Mouse (Mus musculus): ENCODE results near the gene Maco1. TPM values are rescaled to one million over a fixed set of nuclear protein-coding genes. Genes with fewer than 3 reads are reported as not detected.
A peak's percentile ranks its signal among the peaks of the same experiment; 100 is the strongest.
"Not testable (repeated sequence)": the region's sequence is repeated elsewhere in the genome, so short reads cannot be mapped to it uniquely, and the experiment has no call there.

Gene Maco1
- polyA plus RNA-seq, 1 experiment = 50.0 TPM

- no peaks in the 10 kb centered on the region for H3K27me3 ChIP-seq (ENCODE audit: control insufficient read depth, insufficient read depth, low read length, poor library complexity, severe bottlenecking)
- H3K9ac ChIP-seq (ENCODE audit: low read depth, poor library complexity, severe bottlenecking) = peak overlapping the region; percentile 98
- no peak overlapping the region for H3K27ac ChIP-seq (ENCODE audit: insufficient read depth, low read length)
- 0 out of 2 replicates have a peak, but pooled peaks cover 3% of the 10 kb centered on the region for H3K36me3 ChIP-seq (ENCODE audit: control insufficient read depth, insufficient read depth, low read length, poor library complexity, severe bottlenecking)
- TF ChIP-seq POLR2A (IDR thresholded peaks at IDR 0.05; ENCODE audit: insufficient read depth, low read length) = no peak
- TF ChIP-seq EP300 (IDR thresholded peaks at IDR 0.05; ENCODE audit: insufficient read depth, low read depth, low read length) = no peak
- no peak for TF ChIP-seq CTCF (IDR thresholded peaks at IDR 0.05; ENCODE audit: low read depth, low read length)
- H3K9me3 ChIP-seq (replicated peaks; ENCODE audit: control insufficient read depth, insufficient read depth, low read length, poor library complexity, severe bottlenecking) = no peaks in the 10 kb centered on the region
- H3K4me1 ChIP-seq (ENCODE audit: control insufficient read depth, insufficient read depth, low read length) = peaks cover 7% of the 10 kb centered on the region
- peak overlapping the region; percentile 85 for H3K4me3 ChIP-seq (ENCODE audit: low read depth, low read length)
Observed at GRCm38 (mm10) chr4:134851876-134852275, 1.3 kb downstream of the Maco1 start.

- no peak overlapping the region; the same call in 1 of the 2 replicates for H3K9ac ChIP-seq (ENCODE audit: low read depth, poor library complexity, severe bottlenecking)
- H3K4me1 ChIP-seq (ENCODE audit: control insufficient read depth, insufficient read depth, low read length) = peaks cover 7% of the 10 kb centered on the region
- H3K27ac ChIP-seq (ENCODE audit: insufficient read depth, low read length) = no peak overlapping the region
- H3K9me3 ChIP-seq (replicated peaks; ENCODE audit: control insufficient read depth, insufficient read depth, low read length, poor library complexity, severe bottlenecking) = no peaks in the 10 kb centered on the region
- H3K36me3 ChIP-seq (ENCODE audit: control insufficient read depth, insufficient read depth, low read length, poor library complexity, severe bottlenecking) = 0 out of 2 replicates have a peak, but pooled peaks cover 3% of the 10 kb centered on the region
- no peak overlapping the region for H3K4me3 ChIP-seq (ENCODE audit: low read depth, low read length)
- no peaks in the 10 kb centered on the region for H3K27me3 ChIP-seq (ENCODE audit: control insufficient read depth, insufficient read depth, low read length, poor library complexity, severe bottlenecking)
- no peak for TF ChIP-seq EP300 (IDR thresholded peaks at IDR 0.05; ENCODE audit: insufficient read depth, low read depth, low read length)
- no peak for TF ChIP-seq POLR2A (IDR thresholded peaks at IDR 0.05; ENCODE audit: insufficient read depth, low read length)
- TF ChIP-seq CTCF (IDR thresholded peaks at IDR 0.05; ENCODE audit: low read depth, low read length) = no peak
Observed at GRCm38 (mm10) chr4:134851236-134851635, 1.9 kb downstream of the Maco1 start.

GRCm38 (mm10) chr4:134850551-134850950 lies 2.6 kb downstream of the Maco1 start:
- TF ChIP-seq EP300 (IDR thresholded peaks at IDR 0.05; ENCODE audit: insufficient read depth, low read depth, low read length) = no peak
- TF ChIP-seq CTCF (IDR thresholded peaks at IDR 0.05; ENCODE audit: low read depth, low read length) = no peak
- TF ChIP-seq POLR2A (IDR thresholded peaks at IDR 0.05; ENCODE audit: insufficient read depth, low read length) = no peak
- H3K4me3 ChIP-seq (ENCODE audit: low read depth, low read length) = no peak overlapping the region
- H3K36me3 ChIP-seq (ENCODE audit: control insufficient read depth, insufficient read depth, low read length, poor library complexity, severe bottlenecking) = 0 out of 2 replicates have a peak, but pooled peaks cover 3% of the 10 kb centered on the region
- H3K9ac ChIP-seq (ENCODE audit: low read depth, poor library complexity, severe bottlenecking) = no peak overlapping the region
- no peaks in the 10 kb centered on the region for H3K27me3 ChIP-seq (ENCODE audit: control insufficient read depth, insufficient read depth, low read length, poor library complexity, severe bottlenecking)
- no peak overlapping the region for H3K27ac ChIP-seq (ENCODE audit: insufficient read depth, low read length)
- H3K9me3 ChIP-seq (replicated peaks; ENCODE audit: control insufficient read depth, insufficient read depth, low read length, poor library complexity, severe bottlenecking) = no peaks in the 10 kb centered on the region
- H3K4me1 ChIP-seq (ENCODE audit: control insufficient read depth, insufficient read depth, low read length) = peaks cover 6% of the 10 kb centered on the region

- no peaks in the 10 kb centered on the region for H3K9me3 ChIP-seq (replicated peaks; ENCODE audit: control insufficient read depth, insufficient read depth, low read length, poor library complexity, severe bottlenecking)
- H3K4me3 ChIP-seq (ENCODE audit: low read depth, low read length) = no peak overlapping the region
- no peaks in the 10 kb centered on the region for H3K27me3 ChIP-seq (ENCODE audit: control insufficient read depth, insufficient read depth, low read length, poor library complexity, severe bottlenecking)
- TF ChIP-seq CTCF (IDR thresholded peaks at IDR 0.05; ENCODE audit: low read depth, low read length) = no peak
- H3K4me1 ChIP-seq (ENCODE audit: control insufficient read depth, insufficient read depth, low read length) = peaks cover 2% of the 10 kb centered on the region
- no peak overlapping the region for H3K9ac ChIP-seq (ENCODE audit: low read depth, poor library complexity, severe bottlenecking)
- H3K27ac ChIP-seq (ENCODE audit: insufficient read depth, low read length) = no peak overlapping the region
- 0 out of 2 replicates have a peak, but pooled peaks cover 3% of the 10 kb centered on the region for H3K36me3 ChIP-seq (ENCODE audit: control insufficient read depth, insufficient read depth, low read length, poor library complexity, severe bottlenecking)
Observed at GRCm38 (mm10) chr4:134847587-134847986, 5.6 kb downstream of the Maco1 start.

- TF ChIP-seq CTCF (IDR thresholded peaks at IDR 0.05; ENCODE audit: low read depth, low read length) (no peak), POLR2A (IDR thresholded peaks at IDR 0.05; ENCODE audit: insufficient read depth, low read length) (no peak), EP300 (IDR thresholded peaks at IDR 0.05; ENCODE audit: insufficient read depth, low read depth, low read length) (no peak)
- Histone ChIP-seq H3K4me1 (ENCODE audit: control insufficient read depth, insufficient read depth, low read length) (peaks cover 3% of the 10 kb centered on the region), H3K27me3 (ENCODE audit: control insufficient read depth, insufficient read depth, low read length, poor library complexity, severe bottlenecking) (no peaks in the 10 kb centered on the region), H3K9me3 (replicated peaks; ENCODE audit: control insufficient read depth, insufficient read depth, low read length, poor library complexity, severe bottlenecking) (no peaks in the 10 kb centered on the region), H3K4me3 (ENCODE audit: low read depth, low read length) (no peak overlapping the region), H3K36me3 (ENCODE audit: control insufficient read depth, insufficient read depth, low read length, poor library complexity, severe bottlenecking) (no peaks in the 10 kb centered on the region; the same call in 1 of the 2 replicates), H3K9ac (ENCODE audit: low read depth, poor library complexity, severe bottlenecking) (no peak overlapping the region), H3K27ac (ENCODE audit: insufficient read depth, low read length) (no peak overlapping the region)
Observed at GRCm38 (mm10) chr4:134843566-134843965, 9.6 kb downstream of the Maco1 start.

GRCm38 (mm10) chr4:134840231-134840630 lies 12.9 kb downstream of the Maco1 start:
- Histone ChIP-seq H3K27me3 (ENCODE audit: control insufficient read depth, insufficient read depth, low read length, poor library complexity, severe bottlenecking) (no peaks in the 10 kb centered on the region), H3K36me3 (ENCODE audit: control insufficient read depth, insufficient read depth, low read length, poor library complexity, severe bottlenecking) (peaks cover 15% of the 10 kb centered on the region), H3K4me3 (ENCODE audit: low read depth, low read length) (no peak overlapping the region), H3K27ac (ENCODE audit: insufficient read depth, low read length) (no peak overlapping the region), H3K9ac (ENCODE audit: low read depth, poor library complexity, severe bottlenecking) (no peak overlapping the region), H3K4me1 (ENCODE audit: control insufficient read depth, insufficient read depth, low read length) (peaks cover 3% of the 10 kb centered on the region), H3K9me3 (replicated peaks; ENCODE audit: control insufficient read depth, insufficient read depth, low read length, poor library complexity, severe bottlenecking) (no peaks in the 10 kb centered on the region)
- TF ChIP-seq EP300 (IDR thresholded peaks at IDR 0.05; ENCODE audit: insufficient read depth, low read depth, low read length) = no peak
- no peak for TF ChIP-seq POLR2A (IDR thresholded peaks at IDR 0.05; ENCODE audit: insufficient read depth, low read length)
- TF ChIP-seq CTCF (IDR thresholded peaks at IDR 0.05; ENCODE audit: low read depth, low read length) = no peak

GRCm38 (mm10) chr4:134838706-134839105 lies 14.4 kb downstream of the Maco1 start:
- peaks cover 19% of the 10 kb centered on the region for H3K36me3 ChIP-seq (ENCODE audit: control insufficient read depth, insufficient read depth, low read length, poor library complexity, severe bottlenecking)
- H3K4me3 ChIP-seq (ENCODE audit: low read depth, low read length); H3K4me1 ChIP-seq (ENCODE audit: control insufficient read depth, insufficient read depth, low read length); H3K9ac ChIP-seq (ENCODE audit: low read depth, poor library complexity, severe bottlenecking); H3K27me3 ChIP-seq (ENCODE audit: control insufficient read depth, insufficient read depth, low read length, poor library complexity, severe bottlenecking); H3K9me3 ChIP-seq (replicated peaks; ENCODE audit: control insufficient read depth, insufficient read depth, low read length, poor library complexity, severe bottlenecking); H3K27ac ChIP-seq (ENCODE audit: insufficient read depth, low read length): not testable (repeated sequence)

Measured in ES-Bruce4 (cell line).